Mouse (Mus musculus) limb, embryonic 14.5 days (tissue): ENCODE data around the gene Esrrg. TPM values are rescaled to one million over a fixed set of nuclear protein-coding genes. Genes with fewer than 3 reads are reported as not detected.
A peak's percentile ranks its signal among the peaks of the same experiment; 100 is the strongest.

Experiments
- ATAC-seq: fragments of 200-750 bp; cut with Nextera tagmentation; 2 replicates; pipeline ENCODE4 v1.8.0; 2017; ENCODE audit warnings: low read depth, moderate number of reproducible peaks, moderate TSS enrichment; ENCODE audit not compliant: low FRiP score
- DNase-seq: peaks from one replicate; pipeline ENCODE4 v3.0.0-alpha.2; 2015; ENCODE audit warnings: low spot score
- H3K27ac ChIP-seq: fragments of 300-500 bp; sonication (generic); replicated peaks from 2 replicates; pipeline ENCODE4 v1.5.1; 2014; ENCODE audit warnings: low read depth, mild to moderate bottlenecking, low read length, moderate library complexity, mixed read lengths
- H3K27me3 ChIP-seq: fragments of 300-500 bp; sonication (generic); 2 replicates; pipeline ENCODE4 v1.6.1; 2014; ENCODE audit warnings: low read length, mixed read lengths; ENCODE audit not compliant: control insufficient read depth, insufficient read depth
- H3K36me3 ChIP-seq: fragments of 300-500 bp; sonication (generic); 2 replicates; pipeline ENCODE4 v1.6.1; 2014; ENCODE audit warnings: mild to moderate bottlenecking, low read length, moderate library complexity, mixed read lengths; ENCODE audit not compliant: control insufficient read depth, insufficient read depth
- H3K4me1 ChIP-seq: fragments of 300-500 bp; sonication (generic); 2 replicates; pipeline ENCODE4 v1.6.1; 2014; ENCODE audit warnings: antibody characterized with exemption, low read length, mixed read lengths; ENCODE audit not compliant: control insufficient read depth, insufficient read depth
- H3K4me2 ChIP-seq: fragments of 300-500 bp; sonication (generic); replicated peaks from 2 replicates; pipeline ENCODE4 v1.6.1; 2014; ENCODE audit warnings: low read depth, mild to moderate bottlenecking, low read length, moderate library complexity; ENCODE audit not compliant: severe bottlenecking
- H3K4me3 ChIP-seq: fragments of 300-500 bp; sonication (generic); replicated peaks from 2 replicates; pipeline ENCODE4 v1.5.1; 2014; ENCODE audit warnings: low read length
- H3K9ac ChIP-seq: fragments of 300-500 bp; sonication (generic); 2 replicates; pipeline ENCODE4 v1.6.1; 2014; ENCODE audit warnings: mild to moderate bottlenecking, low read depth, low read length, moderate library complexity; ENCODE audit not compliant: severe bottlenecking
- H3K9me3 ChIP-seq: fragments of 300-500 bp; sonication (generic); 2 replicates; pipeline ENCODE4 v1.6.1; 2016; ENCODE audit warnings: low read length; ENCODE audit not compliant: control insufficient read depth
- POLR2A ChIP-seq: fragments of 200-500 bp; IDR thresholded peaks from 2 replicates; pipeline ENCODE4 v1.8.0; 2012; ENCODE audit warnings: inconsistent platforms, mild to moderate bottlenecking, moderate library complexity, borderline replicate concordance; ENCODE audit not compliant: insufficient read depth, insufficient read length; ENCODE audit errors: extremely low read depth
- WGBS: fragments of 180-500 bp; shearing (Covaris S2); extraction: QIAGEN DNeasy Blood & Tissue Kit; methylation state at CpG from one replicate; pipeline ENCODE4 v1.1.7; 2014; 5-methylcytosine and 5-hydroxymethylcytosine counted together
- polyA plus RNA-seq, 2 experiments: library from polyadenylated mRNA; depleted of rRNA in 1 of 2; stranded (reverse) in 1 of 2; unstranded in 1 of 2; fragments of >200 nt; fragmentation: Nextera tagmentation in 1 of 2; extraction: Ambion mirVana in 1 of 2; gene quantifications; 2 replicates each; pipeline versions ENCODE4 v1.2.1 to v1.2.3; 2012 to 2014

Esrrg gene
- polyA plus RNA-seq, 2 experiments, result 1.1 to 1.5 TPM

DNA sequence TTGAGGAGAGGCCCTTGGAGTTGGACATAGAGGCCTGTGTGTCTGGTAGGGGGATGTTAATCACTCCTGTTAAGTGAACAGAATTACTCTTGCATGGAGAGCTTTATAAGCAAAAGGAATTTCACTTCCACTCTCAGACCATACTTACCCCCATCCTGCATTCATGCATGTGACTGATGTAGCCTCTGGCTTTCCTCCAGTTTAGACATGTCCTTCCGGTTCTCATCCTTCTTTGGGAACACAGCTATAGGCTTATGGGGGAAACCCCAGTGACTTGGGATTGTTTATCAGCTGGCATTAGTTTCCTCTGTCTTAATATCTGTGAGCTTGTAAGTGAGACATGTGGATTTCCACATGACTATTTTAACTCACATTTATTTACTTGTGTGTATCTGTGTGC, 217.5 kb downstream of the Esrrg start:
- DNase-seq, result peak; percentile 15
- no peaks in the 10 kb centered on the region for H3K4me1 ChIP-seq
- no peak overlapping the region for H3K4me2 ChIP-seq
- TF ChIP-seq POLR2A, result no peak
- no peaks in the 10 kb centered on the region for H3K9me3 ChIP-seq
- H3K27me3 ChIP-seq, result no peaks in the 10 kb centered on the region
- H3K4me3 ChIP-seq, result no peak overlapping the region
- ATAC-seq, result no peak
- H3K9ac ChIP-seq, result no peak overlapping the region
- no peak overlapping the region for H3K27ac ChIP-seq
- 56% methylated on average over 1 of the region's 1 CpGs for WGBS
- H3K36me3 ChIP-seq, result no peaks in the 10 kb centered on the region

DNA sequence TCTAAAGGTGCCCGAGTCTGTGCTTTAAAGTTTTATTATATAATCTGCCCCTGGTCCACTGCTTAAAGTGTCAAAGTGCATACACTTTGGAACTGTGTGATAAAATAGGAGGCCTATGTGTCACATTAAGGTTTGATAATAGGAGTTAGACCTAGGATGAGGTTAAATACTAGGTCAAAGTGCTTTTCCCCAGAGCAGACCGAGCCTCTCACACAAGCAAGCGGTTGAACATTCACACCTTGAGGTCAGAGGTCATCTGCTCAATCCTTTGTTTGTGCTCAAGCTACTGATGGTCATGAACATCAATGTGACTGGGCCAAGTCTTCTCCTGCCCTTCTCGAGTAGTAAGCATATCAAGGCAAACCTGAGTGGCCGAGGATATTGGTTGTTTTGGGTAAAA, 218.3 kb downstream of the Esrrg start:
- H3K4me2 ChIP-seq, result no peak overlapping the region
- no peak for TF ChIP-seq POLR2A
- WGBS, result 63% methylated on average over 5 of the region's 5 CpGs
- H3K27me3 ChIP-seq, result no peaks in the 10 kb centered on the region
- H3K4me1 ChIP-seq, result no peaks in the 10 kb centered on the region
- no peak for DNase-seq
- no peaks in the 10 kb centered on the region for H3K36me3 ChIP-seq
- H3K27ac ChIP-seq, result no peak overlapping the region
- ATAC-seq, result no peak
- no peaks in the 10 kb centered on the region for H3K9me3 ChIP-seq
- no peak overlapping the region for H3K4me3 ChIP-seq
- H3K9ac ChIP-seq, result no peak overlapping the region

DNA sequence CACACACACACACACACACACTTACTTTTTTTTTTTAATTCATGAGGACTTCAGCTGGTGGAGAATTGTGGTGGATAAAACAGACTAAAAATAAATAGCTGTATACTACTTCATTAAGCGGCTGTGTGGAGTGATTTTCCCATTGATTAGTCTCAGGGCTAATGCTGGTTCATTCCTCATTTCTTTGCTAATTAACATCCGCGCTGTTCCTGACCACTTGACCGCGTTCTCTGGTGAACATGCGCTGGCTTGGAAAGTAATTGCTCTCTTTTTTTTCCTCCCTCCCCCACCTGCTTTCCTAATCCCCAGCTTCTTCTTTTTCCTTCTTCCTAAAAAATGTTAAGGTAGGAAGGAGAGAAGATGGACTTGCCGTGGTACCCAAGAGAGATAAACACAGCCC, 222.3 kb downstream of the Esrrg start:
- WGBS, result 77% methylated on average over 7 of the region's 7 CpGs
- no peak overlapping the region for H3K27ac ChIP-seq
- no peaks in the 10 kb centered on the region for H3K36me3 ChIP-seq
- TF ChIP-seq POLR2A, result no peak
- ATAC-seq (no peak), DNase-seq (no peak)
- H3K9me3 ChIP-seq, result no peaks in the 10 kb centered on the region
- no peak overlapping the region for H3K4me3 ChIP-seq
- H3K4me1 ChIP-seq, result no peaks in the 10 kb centered on the region
- H3K27me3 ChIP-seq, result no peaks in the 10 kb centered on the region
- H3K4me2 ChIP-seq, result no peak overlapping the region
- H3K9ac ChIP-seq, result no peak overlapping the region

DNA sequence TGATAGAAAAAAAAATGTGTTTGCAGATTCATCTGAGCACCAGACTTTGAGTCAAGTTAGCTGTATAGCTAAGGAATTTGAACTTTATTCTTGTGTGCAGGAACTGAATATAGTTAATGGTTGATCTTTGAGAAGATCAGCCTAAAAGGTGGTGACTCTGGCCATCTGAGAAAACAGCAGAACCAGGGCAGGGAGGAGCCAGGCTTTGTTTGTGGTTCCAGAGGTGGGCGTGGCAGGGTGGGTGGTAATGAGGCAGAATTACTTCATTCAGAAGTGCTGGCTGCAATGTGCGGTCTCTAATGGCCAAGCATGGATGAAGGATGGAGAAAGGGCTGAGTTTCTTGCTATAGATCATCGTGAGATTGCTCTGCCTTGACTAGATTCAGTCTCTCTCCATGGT, 224.3 kb downstream of the Esrrg start:
- no peak for ATAC-seq
- Histone ChIP-seq H3K9me3 (no peaks in the 10 kb centered on the region), H3K36me3 (no peaks in the 10 kb centered on the region), H3K4me2 (no peak overlapping the region), H3K9ac (no peak overlapping the region), H3K4me3 (no peak overlapping the region), H3K27ac (no peak overlapping the region), H3K4me1 (0 out of 2 replicates have a peak, but pooled peaks cover 3% of the 10 kb centered on the region), H3K27me3 (no peaks in the 10 kb centered on the region)
- no peak for TF ChIP-seq POLR2A
- no peak for DNase-seq
- 44% methylated on average over 3 of the region's 3 CpGs for WGBS

DNA sequence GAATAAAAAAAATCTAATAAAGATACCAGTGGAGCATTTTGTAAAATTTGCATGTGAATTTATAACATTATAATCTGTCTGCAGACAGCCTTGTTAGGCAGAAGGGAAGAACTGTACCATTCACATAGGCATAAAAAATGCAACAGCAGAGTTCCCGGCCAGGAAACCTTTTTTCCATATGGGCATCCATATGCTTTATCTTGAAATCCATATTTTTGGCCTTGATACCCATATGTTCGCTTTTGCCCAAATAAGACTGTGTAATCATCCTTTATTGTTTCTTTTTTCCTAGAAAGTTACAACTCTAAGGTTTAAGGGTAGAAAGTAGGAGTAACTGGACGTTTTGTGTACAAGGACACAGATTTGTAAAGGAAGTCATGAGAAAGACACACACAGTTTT, 226.0 kb downstream of the Esrrg start:
- no peak for TF ChIP-seq POLR2A
- DNase-seq, result no peak
- Histone ChIP-seq H3K27me3 (no peaks in the 10 kb centered on the region), H3K36me3 (no peaks in the 10 kb centered on the region), H3K4me2 (no peak overlapping the region), H3K9ac (no peak overlapping the region), H3K27ac (no peak overlapping the region), H3K9me3 (no peaks in the 10 kb centered on the region), H3K4me1 (0 out of 2 replicates have a peak, but pooled peaks cover 3% of the 10 kb centered on the region), H3K4me3 (no peak overlapping the region)
- ATAC-seq, result no peak
- WGBS, result 87% methylated on average over 3 of the region's 3 CpGs

DNA sequence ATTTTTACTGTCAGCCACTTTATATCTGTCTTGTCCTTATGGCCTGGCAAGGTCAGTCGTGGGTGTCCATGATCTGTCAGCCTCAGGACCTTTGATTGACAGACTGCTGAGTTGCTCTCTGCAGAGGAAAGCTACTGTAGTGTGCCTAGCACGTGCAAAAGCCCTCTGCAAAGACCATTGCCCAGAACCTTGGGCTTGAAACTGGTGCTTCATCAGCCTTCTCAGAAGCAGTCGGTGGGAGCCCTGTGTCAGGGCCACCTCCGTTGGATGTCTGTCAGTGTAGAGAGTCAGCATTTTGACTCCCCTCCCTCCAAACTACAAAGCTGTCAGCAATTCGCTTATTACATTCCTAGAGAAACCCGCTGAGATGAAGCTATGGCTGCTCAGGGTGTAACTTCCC, 227.8 kb downstream of the Esrrg start:
- H3K9ac ChIP-seq, result no peak overlapping the region
- 0 out of 2 replicates have a peak, but pooled peaks cover 3% of the 10 kb centered on the region for H3K4me1 ChIP-seq
- no peaks in the 10 kb centered on the region for H3K27me3 ChIP-seq
- WGBS, result 43% methylated on average over 6 of the region's 6 CpGs
- DNase-seq (no peak), ATAC-seq (peak; percentile 6; the same call in 1 of the 2 replicates)
- no peak overlapping the region; the same call in 1 of the 2 replicates for H3K4me2 ChIP-seq
- no peak for TF ChIP-seq POLR2A
- H3K27ac ChIP-seq, result no peak overlapping the region
- H3K4me3 ChIP-seq, result no peak overlapping the region
- H3K9me3 ChIP-seq, result no peaks in the 10 kb centered on the region
- H3K36me3 ChIP-seq, result no peaks in the 10 kb centered on the region
